Mouse (Mus musculus): ENCODE measurements around the gene Mcam. TPM values are rescaled to one million over a fixed set of nuclear protein-coding genes. Genes with fewer than 3 reads are reported as not detected.

Mcam gene
- polyA plus RNA-seq, 1 experiment from 2014 or later = not detected

- Histone ChIP-seq H3K4me3 (ENCODE audit: inconsistent target) (no peak overlapping the region), H3K27ac (no peak overlapping the region), H3K79me2 (ENCODE audit: inconsistent target) (peaks cover 100% of the 10 kb centered on the region), H3K36me3 (ENCODE audit: inconsistent target) (no peaks in the 10 kb centered on the region)
- 61% methylated on average over 3 of the region's 3 CpGs for WGBS (ENCODE audit: missing documents)
These were observed 48.0 kb downstream of the Mcam start for GRCm38 (mm10) chr9:44182260-44182659.

GRCm38 (mm10) chr9:44188223-44188622 lies 54.0 kb downstream of the Mcam start:
- peaks cover 100% of the 10 kb centered on the region for H3K79me2 ChIP-seq (ENCODE audit: inconsistent target)
- no peak overlapping the region for H3K27ac ChIP-seq
- no peaks in the 10 kb centered on the region for H3K36me3 ChIP-seq (ENCODE audit: inconsistent target)
- 91% methylated on average over 12 of the region's 12 CpGs for WGBS (ENCODE audit: missing documents)
- H3K4me3 ChIP-seq (ENCODE audit: inconsistent target) = no peak overlapping the region

DNA sequence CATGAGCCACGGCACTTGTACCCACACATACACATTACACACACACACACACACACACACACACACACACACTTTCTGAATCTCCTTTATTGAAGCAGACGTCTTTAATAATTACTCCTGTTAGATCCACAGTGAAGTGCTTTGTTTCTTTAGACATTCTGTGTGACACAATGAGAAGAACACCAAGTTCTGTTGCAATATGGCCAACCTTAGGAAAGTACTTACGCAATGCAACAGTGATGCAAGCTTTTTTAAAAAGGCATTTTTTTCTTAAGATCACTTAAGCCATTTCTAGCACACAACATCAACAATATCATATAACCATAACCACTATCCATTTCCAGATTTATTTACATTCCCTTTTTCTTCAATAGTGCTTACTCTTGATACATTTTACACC lies 56.9 kb downstream of the Mcam start:
- 25% methylated on average over 3 of the region's 3 CpGs for WGBS (ENCODE audit: missing documents)
- no peak overlapping the region for H3K27ac ChIP-seq
- H3K79me2 ChIP-seq (ENCODE audit: inconsistent target) = peaks cover 100% of the 10 kb centered on the region
- no peaks in the 10 kb centered on the region for H3K36me3 ChIP-seq (ENCODE audit: inconsistent target)
- no peak overlapping the region for H3K4me3 ChIP-seq (ENCODE audit: inconsistent target)

DNA sequence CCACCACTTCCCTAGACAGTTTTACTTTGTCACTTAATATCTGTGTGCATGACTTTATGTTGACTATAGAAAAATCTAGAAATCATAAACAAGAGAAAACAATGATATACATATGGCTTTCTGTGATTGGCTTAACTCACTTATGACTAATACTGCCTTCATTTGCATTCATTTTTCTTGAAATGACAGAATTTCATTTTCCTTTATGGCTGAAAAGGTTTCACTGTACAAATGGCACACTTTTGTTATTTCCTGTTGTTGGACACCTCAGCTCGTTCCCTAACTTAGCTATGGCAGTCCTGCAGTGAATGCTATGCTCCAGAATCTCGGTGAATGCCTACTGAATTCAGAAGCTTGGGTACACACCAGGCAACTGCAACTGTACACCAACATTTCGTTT lies 58.0 kb downstream of the Mcam start:
- no peak overlapping the region for H3K4me3 ChIP-seq (ENCODE audit: inconsistent target)
- peaks cover 100% of the 10 kb centered on the region for H3K79me2 ChIP-seq (ENCODE audit: inconsistent target)
- no peak overlapping the region for H3K27ac ChIP-seq
- no peaks in the 10 kb centered on the region for H3K36me3 ChIP-seq (ENCODE audit: inconsistent target)
- WGBS (ENCODE audit: missing documents) = 81% methylated on average over 3 of the region's 3 CpGs

Other genes with a start within 250 kb of the Mcam start
- 0.38 to 0.87 TPM in 2 of 3 replicates, not detected in the other for gene Thy1, start 91.1 kb upstream of the Mcam start, polyA plus RNA-seq (2018)
- 0.59 to 3.4 TPM (median 2.0 TPM) in 3 replicates for gene Usp2, start 67.4 kb upstream of the Mcam start, polyA plus RNA-seq (2018)
- gene Mfrp, start 32.7 kb upstream of the Mcam start, polyA plus RNA-seq (2018) = not detected in 3 replicates
- not detected in 3 replicates for gene C1qtnf5, start 27.2 kb upstream of the Mcam start, polyA plus RNA-seq (2018)
- gene Gm49380, start 21.0 kb upstream of the Mcam start, polyA plus RNA-seq (2018) = 0.06 TPM in 1 of 3 replicates, not detected in the others
- 13.3 to 20.0 TPM (median 18.3 TPM) in 3 replicates for gene Rnf26, start 21.0 kb upstream of the Mcam start, polyA plus RNA-seq (2018)
- gene Cbl, start 99.6 kb downstream of the Mcam start, polyA plus RNA-seq (2018) = 37.9 to 51.2 TPM (median 42.7 TPM) in 3 replicates
- not detected in 3 replicates for gene Ccdc153, start 106.2 kb downstream of the Mcam start, polyA plus RNA-seq (2018)
- gene Pdzd3, start 117.0 kb downstream of the Mcam start, polyA plus RNA-seq (2018) = not detected in 3 replicates
- gene Nlrx1, start 134.1 kb downstream of the Mcam start, polyA plus RNA-seq (2018) = 3.3 to 8.7 TPM (median 6.8 TPM) in 3 replicates
- not detected in 3 replicates for gene Abcg4, start 154.1 kb downstream of the Mcam start, polyA plus RNA-seq (2018)
- 5.9 to 13.1 TPM (median 6.2 TPM) in 3 replicates for gene Hinfp, start 171.2 kb downstream of the Mcam start, polyA plus RNA-seq (2018)
- gene C2cd2l, start 185.8 kb downstream of the Mcam start, polyA plus RNA-seq (2018) = 17.1 to 41.1 TPM (median 22.0 TPM) in 3 replicates
- gene Dpagt1, start 191.6 kb downstream of the Mcam start, polyA plus RNA-seq (2018) = 30.6 to 40.7 TPM (median 36.3 TPM) in 3 replicates
- 7.9 to 22.2 TPM (median 12.3 TPM) in 3 replicates for gene H2afx, start 200.2 kb downstream of the Mcam start, polyA plus RNA-seq (2018)
- gene Hmbs, start 209.8 kb downstream of the Mcam start, polyA plus RNA-seq (2018) = 22.5 to 38.8 TPM (median 27.1 TPM) in 3 replicates
- gene Vps11, start 227.2 kb downstream of the Mcam start, polyA plus RNA-seq (2018) = 37.9 to 56.3 TPM (median 40.2 TPM) in 3 replicates
- 49.0 to 86.2 TPM (median 57.6 TPM) in 3 replicates for gene Hyou1, start 245.0 kb downstream of the Mcam start, polyA plus RNA-seq (2018)